Mouse (Mus musculus) right cerebral cortex, postnatal 4 days (tissue): ENCODE results near the gene Fbxo9.
"Not testable (repeated sequence)": the region's sequence is repeated elsewhere in the genome, so short reads cannot be mapped to it uniquely, and the experiment has no call there.

ENCODE experiments used
- DNase-seq: peaks from one replicate; pipeline ENCODE4 v3.0.0-alpha.2; 2022

The Fbxo9 gene

DNA sequence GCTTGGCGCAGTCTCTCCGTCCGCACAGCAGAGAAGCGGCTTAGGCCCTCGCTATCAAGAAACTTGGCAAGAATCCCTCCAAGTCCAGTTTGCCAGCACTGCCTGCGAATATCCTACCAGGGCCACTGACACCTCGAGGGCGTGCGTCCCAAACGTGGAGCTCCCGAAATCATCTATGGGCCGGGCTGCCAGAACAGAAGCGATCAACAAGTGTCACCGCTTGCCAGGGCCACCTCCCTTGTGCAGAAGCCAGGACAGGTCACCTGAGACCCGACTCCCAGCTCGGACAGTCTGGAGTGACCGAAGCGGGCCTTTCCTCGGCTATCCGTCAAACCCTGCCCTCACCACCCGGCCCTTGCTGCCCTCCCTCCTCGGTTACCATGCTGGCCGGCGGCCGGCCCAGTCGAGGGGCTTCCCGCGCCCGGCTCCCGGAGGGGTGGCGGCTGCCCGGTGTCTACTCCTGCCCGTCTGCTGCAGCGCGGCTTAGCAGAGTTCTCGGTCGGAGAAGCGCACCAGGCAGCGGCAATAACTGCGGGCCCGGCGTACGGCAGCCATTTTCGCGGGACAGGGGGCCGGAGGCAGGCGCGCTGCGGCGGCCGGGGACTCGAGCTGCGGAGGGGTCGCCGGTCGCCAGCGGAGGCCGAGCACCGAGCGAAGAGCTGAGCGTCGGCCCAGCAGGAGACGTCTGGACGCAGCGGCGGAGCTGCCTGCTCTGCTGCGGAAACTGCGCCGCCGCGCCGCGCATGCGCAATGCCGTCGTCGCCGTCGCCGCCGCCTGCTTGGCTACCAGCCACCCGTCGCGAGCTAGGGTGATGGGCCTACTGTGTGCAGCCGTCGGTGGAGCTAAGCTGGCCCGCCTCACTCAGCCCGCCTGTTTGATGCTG is 711 bp downstream of the Fbxo9 start:
- DNase-seq: peak; percentile 85

DNA sequence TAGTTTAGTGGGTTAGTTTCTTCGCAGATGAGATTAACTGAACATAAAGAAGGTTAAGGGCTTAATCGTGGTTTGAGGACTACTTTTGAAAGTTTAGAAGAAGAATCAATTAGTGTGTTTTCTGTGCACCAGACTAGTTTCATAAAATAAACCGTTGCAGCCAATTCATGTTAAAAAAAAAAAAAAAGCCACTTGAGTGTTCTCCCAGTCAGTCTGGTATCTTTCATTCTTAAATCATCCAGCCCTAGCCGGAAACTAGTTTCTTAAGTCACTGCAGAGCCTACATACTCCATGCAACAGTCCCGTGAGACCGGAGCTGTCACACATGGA is 1.3 kb downstream of the Fbxo9 start:
- DNase-seq: no peak

DNA sequence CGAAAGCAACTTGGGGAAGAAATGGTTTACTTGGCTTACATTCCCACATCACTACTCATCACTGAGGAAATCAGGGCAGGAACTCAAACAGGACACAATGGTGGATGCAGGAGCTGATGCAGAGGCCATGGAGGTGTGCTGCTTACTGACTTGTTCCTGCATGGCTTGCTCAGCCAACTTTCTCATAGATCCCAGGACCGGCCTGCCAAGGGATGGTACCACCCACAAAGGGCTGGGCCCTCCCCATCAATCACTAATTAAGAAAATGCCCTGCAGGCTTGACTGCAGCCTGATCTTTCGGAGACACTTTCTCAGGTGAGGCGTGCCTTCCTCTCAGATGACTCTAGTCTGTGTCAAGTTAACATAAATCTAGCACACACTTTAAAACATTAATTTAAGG is 2.0 kb downstream of the Fbxo9 start:
- no peak for DNase-seq

DNA sequence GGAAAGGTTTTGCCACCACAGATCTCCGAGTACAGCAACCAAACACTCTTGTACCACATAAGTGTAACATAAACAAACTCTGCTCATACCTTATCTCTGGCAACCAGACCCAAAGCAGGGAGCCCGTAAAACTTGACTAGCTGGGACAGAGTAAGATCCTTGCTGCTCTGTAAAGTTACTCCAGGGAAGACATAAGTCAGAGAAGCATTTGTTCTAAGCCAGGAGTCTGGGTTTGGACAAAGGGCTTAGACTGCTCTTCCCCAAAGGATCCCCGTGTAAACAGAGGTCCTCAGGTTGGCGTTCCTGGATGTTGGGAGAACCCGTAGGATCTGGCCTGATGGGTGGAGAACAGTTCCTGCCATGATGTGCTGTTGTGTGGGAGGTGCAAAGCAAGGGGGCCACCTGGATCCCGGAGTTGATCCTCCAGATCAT is 3.3 kb downstream of the Fbxo9 start:
- DNase-seq: no peak

DNA sequence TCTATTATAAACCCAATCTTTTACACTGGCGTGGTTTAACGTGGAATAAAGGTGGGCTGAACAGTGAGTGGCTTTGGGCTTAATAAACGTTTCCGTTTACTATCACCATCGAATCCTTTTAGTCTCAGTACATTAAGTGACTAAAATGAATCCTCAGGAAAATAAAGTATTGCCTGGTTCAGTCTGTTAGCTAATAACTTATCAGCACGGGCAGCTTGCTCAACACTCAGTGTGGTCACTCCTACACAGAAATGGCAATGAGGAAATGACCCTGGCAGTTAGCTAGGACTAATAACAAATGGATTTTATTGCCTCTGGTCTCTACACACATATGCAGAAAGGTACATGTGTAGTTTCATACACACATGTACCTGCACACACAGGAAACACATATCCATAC is 3.9 kb downstream of the Fbxo9 start:
- DNase-seq: no peak

DNA sequence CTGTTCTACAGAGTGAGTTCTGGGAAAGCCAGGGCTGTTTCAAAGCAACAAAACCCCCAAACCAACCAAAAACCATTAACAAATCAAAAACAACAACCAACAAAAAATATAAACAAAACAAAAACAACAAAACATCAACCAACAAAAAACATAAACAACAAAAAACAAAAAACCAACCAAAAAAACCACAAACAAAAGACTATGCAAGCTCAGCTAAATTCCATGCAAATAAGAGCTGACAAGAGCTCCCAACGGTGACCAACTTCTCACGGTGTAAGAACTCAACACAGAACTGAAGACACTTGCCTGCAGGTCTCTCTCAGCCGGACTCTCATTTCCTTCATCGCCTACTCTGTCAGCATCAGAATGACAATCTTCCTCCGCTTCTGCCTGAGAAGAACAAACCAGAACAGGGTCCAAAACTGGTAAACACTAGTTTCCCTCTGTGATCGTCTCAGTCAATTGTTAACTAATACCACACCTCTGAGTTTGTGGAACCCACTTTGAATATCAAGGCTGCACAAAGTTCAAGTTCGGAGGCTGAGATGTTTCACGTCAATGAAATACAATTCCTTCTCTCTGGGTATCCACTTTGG is 4.8 kb downstream of the Fbxo9 start:
- DNase-seq: no peak

DNA sequence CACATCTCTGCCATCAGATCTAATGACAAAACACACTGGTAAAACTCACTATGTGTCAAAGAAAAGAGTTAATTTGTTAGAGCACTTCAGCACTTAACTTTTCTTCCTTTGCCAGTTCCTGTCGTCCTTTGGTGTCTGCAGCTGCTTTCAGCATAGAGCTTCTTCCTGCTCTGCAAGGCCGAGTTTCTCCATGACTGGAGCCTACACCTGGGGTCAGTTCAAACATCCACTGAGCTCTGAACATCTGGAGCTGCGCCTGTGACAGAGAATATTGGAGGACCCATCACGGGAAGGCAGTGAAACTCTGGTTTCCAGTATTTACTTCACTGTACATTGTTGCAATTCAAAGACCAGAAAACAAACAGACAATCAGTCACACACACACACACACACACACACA is 7.4 kb downstream of the Fbxo9 start:
- DNase-seq: no peak

DNA sequence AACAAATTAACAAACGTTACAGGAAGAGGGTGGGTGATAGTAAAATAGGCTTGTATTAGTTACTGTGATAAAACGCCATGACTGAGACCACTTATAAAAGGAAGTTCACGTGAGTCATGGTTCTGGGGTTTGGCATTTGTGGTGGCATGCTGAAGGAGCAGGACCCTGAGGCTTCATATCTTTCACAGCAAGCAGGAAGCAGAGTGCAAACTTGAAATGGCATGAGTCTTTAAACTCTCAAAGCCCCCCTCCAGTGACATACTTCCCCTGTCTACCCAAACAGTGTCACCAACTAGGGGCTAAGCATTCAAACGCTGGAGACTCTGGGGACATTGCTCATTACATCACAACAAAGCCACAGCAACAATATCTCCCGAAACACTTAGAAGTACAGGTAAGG is 7.9 kb downstream of the Fbxo9 start:
- no peak for DNase-seq

DNA sequence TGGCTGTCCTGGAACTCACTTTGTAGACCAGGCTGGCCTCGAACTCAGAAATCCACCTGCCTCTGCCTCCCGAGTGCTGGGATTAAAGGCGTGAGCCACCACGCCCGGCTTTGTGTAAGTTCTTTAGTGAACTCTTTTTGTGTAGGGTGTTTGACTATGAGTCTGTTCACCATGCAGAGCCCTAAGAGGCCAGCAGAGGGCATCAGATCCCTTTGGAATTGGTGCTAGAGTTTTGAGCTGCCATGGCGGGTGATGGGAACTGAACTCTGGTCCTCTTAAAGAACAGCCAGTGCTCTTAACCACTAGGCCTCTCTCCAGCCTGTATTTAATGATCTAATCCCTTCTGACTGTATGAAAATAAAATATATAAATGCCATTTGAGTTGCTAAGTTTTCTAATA is 12.5 kb downstream of the Fbxo9 start:
- DNase-seq: no peak

DNA sequence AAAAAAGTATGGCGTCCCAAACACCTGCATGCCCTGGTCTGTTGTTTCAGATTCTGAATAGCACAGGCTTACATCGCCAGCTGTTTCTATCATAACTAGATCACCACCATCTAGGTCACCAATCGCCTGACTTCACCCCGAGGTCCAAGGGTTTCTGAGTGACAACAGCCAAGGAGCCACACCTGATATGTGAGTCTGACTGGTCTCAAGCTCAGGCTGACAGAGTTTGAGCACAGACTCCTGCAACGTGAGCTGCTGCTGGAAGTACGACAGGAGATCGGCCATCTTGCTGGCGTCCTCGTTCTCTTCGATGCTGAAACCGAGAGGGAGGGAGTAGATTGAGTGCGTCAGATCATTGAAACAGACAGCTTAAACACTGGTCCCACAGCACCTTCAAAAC is 13.2 kb downstream of the Fbxo9 start:
- DNase-seq: no peak

DNA sequence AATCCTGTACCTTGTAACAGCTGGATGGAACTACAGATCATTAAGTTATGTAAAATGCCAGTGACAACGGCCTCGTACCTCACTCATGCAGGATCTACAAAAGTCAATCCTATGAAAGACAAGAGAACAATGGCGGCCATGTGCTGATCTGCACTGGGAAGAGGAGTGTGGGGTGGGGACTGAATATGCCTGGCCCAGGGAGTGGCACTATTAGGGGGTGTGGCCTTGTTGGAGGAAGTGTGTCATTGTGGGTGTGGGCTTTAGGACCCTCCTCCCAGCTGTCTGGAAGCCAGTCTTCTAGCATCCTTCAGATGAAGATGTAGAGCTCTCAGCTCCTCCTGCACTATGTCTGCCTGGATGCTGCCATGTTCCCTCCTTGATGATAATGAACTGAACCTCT is 18.3 kb downstream of the Fbxo9 start:
- no peak for DNase-seq

DNA sequence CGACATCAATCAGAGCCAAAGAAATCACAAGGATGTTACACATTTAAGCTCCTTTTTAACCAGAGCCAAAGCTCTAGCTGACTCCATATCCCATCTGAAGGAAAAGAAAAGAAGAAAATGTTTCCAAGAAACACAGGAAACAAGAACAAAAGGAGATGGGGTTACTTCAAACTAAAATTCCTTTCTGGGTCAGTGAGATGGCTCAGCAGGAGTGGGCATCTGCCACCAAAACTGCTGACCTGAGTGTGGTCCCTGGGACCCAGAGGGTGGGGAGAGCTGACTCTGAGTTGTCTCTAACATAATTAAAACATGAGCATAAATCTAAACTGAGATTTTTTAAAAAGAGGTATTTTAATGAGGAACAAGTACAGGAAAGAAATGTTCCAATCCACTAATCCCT is 19.0 kb downstream of the Fbxo9 start:
- no peak for DNase-seq

DNA sequence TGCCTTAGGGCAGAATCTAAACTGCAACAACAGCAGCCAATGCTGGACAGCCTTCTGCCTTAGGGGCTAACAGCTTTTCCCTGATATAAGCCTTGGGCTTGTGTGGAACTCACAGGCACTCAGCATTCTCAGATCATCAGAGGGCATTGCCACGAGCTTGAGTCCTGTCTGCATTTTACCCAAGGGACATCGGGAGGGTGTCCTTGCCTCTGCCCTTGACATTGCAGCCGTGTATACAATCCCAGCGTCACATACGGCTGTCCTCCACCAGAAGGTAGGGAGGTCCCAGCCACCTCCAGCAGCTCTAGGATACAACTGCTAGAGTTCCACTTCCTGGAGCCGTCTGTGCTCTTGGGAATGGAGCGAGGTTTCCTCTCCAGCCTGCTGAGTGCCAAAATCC is 19.9 kb downstream of the Fbxo9 start:
- no peak for DNase-seq

DNA sequence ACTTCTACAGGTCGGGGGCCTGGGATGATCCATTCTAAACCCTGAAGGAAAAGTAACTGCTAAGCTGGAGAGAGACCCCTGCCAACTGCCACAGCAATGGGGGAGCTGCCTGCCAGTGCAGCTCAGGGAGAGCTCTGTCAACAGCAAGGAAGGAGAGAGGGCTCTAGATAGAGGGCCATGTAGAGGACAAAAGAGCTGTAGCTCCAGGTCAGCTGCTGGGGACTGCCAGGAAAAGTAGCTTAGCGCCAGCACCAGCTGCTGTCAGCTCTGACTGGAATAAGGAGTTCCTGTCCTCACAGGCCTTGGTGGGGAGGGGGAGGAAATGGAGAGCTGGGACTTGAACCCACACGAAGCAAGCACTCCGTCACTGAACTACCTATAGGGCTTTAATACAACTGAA is 20.3 kb downstream of the Fbxo9 start:
- no peak for DNase-seq

DNA sequence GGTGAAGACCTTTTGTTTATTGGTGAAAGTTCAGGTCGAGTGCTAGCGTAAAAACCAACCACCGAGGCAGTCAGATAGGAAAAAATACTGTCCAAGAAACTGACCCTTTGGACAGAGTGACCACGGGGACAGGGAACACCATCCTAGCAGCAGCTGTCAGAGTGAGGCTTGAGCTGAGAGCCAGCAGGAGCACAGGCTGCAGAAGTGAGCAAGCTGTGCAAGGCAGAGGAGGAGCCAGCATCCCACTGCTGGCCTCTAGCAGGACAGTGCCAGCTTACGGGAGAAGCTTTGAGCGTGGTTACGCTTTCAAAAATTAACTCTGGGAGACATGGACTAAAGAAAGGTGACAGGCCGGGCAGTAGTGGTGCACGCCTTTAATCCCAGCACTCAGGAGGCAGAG is 21.1 kb downstream of the Fbxo9 start:
- DNase-seq: no peak

DNA sequence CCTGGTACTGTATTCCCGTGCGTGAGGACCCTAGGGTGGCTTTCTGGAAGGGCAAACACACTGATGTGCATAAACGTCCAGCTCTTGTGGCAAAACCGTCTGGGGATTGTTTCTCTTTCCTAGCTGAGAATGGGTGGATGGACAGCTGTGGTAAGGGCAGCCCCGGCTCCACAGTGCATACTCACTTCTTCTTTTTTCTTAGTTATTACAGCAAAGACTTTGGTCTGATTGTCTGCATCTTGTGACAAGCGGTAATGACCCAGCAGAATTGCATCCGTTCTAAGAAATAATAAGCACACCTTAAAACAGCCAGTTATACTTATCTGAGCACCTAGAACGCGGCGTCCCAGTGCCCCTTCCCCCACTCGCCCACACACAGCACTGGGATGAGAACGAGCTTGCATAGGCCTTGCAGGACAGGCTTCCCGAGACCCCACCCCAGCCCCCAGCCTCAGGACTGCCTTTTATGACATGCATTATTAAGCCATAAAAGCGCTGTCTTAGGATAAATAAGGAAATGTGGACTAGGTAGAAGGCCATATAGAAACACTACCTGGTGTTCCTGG is 23.1 kb downstream of the Fbxo9 start:
- no peak for DNase-seq

DNA sequence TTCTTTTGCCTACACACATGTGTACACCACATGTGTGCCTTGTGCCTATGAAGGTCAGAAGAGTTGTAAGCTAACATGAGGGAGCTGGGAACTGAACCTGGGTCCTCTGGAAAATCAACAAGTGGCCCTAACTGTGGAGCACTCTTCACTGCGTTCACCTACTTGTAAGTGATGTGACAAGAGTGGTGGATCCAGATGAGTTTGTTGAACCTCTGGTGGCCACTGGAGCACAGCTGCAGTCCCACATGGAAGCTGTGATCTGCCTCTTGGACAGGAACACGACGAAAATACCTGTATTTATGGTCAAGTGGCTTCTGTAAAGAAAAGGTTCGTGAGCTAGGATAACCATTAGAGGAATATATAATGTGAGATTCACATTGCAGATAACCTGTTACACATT is 24.5 kb downstream of the Fbxo9 start:
- DNase-seq: no peak

DNA sequence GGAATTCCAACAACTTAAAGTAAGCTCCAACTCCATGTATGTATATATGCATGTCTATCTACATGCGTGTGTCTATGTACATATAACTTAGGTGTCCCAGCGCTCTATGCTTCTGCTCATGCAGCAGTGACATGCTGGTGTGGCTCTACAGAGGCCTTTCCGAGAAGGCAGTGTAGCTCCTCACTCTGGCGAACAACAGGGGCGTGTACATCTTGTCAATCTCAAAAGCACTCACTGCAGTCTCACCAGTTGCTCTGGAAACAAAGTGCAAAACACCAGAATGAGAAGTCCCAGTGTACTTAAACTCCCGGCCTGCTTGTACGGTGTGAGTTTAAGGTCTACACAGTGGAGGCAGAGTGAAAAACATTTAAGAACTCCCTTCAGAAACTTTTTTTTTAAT is 27.0 kb downstream of the Fbxo9 start:
- DNase-seq: no peak

DNA sequence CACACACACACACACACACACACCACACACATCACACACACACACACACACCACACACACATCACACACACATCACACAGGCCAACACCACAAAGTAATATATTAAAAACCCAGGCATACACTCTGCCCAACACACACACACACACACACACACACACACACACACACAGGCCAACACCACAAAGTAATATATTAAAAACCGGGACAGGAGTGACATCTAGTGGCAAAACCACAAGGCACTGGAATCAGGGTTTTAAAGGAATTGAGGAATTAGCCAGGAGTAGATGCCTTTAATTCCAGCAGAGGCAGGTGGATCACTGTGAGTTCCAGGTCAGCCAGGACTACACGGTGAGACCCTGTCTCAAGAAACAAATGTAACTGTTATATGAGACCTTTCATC is 30.6 kb downstream of the Fbxo9 start:
- DNase-seq: peak; percentile 8

DNA sequence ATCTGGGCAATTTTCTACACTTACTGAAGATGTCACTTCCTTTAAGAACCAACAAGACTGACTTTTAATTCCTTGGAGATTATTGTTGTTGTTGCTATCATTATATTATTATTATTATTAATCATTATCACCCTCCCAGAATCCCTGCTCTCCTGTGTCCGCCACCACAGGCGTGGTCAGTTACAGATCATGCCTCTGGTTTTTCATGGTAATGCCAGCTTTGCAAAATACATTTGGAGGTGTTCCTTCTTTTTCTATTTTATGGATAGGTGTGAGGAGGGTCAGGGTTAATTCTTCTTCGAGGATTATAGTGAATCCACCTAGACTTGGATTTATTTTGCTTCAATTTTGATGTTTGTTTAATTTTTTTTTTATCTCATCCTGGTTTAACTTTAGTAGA is 33.6 kb downstream of the Fbxo9 start:
- no peak for DNase-seq

DNA sequence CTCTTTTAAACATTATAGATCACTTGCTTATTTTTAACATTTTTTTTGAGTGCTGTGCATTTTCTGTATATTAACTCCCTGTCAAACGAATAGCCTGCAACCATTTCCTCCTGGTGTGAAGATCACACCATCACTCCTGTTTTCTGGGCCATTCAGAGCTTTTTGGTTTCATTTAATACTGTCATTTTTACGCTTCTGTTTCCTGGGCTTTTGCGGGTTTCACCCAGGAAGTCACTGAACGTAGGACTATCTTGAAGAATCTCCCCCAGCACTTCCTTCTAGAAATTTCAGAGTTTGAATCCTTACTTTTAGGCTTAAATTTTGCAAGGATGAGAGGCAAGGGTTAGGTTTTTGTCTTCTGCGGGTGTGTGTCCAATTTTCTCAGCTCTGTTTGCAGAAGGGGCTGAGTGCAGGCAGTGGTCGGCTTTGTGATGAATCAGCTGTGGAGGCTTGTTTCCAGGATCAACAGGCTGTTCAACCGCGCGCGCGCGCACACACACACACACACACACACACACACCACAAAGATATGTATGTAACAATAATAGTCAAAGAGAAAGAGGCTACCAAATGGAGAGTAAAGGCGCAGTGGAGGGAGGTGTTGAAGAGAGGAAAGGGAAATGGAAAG is 35.0 kb downstream of the Fbxo9 start:
- no peak for DNase-seq

DNA sequence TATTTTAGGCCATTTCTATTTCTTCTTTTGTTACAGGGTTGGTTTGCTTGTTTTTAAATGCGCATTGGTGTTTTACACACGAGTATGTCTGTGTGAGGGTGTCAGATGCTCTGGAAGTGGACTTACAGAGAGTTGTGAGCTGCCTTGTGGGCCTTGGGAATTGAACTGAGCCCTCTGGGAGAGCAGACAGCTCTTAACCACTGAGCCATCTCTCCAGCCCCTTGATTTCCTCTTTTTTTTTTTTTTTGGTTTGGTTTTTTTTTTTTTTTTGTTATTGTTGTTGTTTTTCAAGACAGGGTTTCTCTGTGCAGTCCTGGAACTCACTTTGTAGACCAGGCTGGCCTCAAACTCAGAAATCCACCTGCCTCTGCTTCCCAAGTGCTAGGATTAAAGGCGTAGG is 35.6 kb downstream of the Fbxo9 start:
- not testable (repeated sequence) for DNase-seq

DNA sequence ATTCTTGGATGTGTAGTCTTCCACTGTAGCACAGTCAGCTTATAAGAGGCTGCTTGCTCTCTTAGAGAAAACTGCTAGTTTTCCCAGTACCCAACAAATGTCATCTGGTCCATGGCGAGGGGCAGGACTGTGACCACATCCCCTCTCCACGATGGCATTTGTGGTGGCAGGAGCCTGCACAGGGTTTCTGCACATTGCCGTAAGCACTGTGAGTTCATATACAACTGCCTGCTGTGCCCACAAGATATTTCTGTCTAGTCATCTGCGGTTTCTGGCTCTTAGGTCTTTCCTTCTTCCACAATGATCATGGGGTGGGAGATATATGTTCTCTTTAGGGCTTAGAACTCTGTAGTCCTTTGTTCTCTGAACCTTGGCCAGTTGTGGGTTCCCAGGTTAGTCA is 37.2 kb downstream of the Fbxo9 start:
- DNase-seq: no peak

DNA sequence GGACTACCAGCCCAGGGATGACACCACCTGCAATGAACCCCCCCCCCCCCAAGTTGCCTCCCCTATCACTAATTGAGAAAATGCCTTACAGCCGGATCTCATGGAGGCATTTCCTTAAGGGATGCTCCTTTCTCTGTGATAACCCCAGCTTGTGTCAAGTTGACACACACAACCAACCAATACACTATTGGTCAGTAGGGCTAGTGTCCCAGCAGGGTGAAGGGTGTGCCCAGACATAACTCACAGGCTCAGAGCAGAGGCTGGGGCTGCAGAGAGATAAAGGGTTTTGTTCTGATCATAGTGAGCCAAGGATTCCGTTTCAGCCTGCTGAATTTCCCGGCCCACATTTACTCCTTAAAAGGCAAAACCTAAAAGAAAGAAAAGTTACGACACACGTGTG is 38.4 kb downstream of the Fbxo9 start:
- DNase-seq: no peak
